Mouse (Mus musculus) midbrain, postnatal 0 days (tissue): ENCODE data around the gene Eda2r. TPM values are rescaled to one million over a fixed set of nuclear protein-coding genes. Genes with fewer than 3 reads are reported as not detected.

Source experiments
- ATAC-seq: fragments of 200-750 bp; cut with Nextera tagmentation; 2 replicates; pipeline ENCODE4 v1.8.0; 2017; ENCODE audit warnings: moderate number of reproducible peaks, mild to moderate bottlenecking, moderate TSS enrichment, moderate library complexity; ENCODE audit not compliant: low FRiP score
- DNase-seq: peaks from one replicate; pipeline ENCODE4 v3.0.0-alpha.2; 2015; ENCODE audit warnings: low spot score
- H3K27ac ChIP-seq: fragments of 300-500 bp; sonication (generic); 2 replicates; pipeline ENCODE4 v1.5.1; 2014; ENCODE audit warnings: low read depth, mild to moderate bottlenecking, low read length, mixed read lengths
- H3K27me3 ChIP-seq: fragments of 300-500 bp; sonication (generic); 2 replicates; pipeline ENCODE4 v1.6.1; 2014; ENCODE audit warnings: low read length, control low read depth, mixed read lengths; ENCODE audit not compliant: insufficient read depth
- H3K36me3 ChIP-seq: fragments of 300-500 bp; sonication (generic); 2 replicates; pipeline ENCODE4 v1.6.1; 2014; ENCODE audit warnings: low read length, control low read depth, mixed read lengths; ENCODE audit not compliant: insufficient read depth
- H3K4me1 ChIP-seq: fragments of 300-500 bp; sonication (generic); 2 replicates; pipeline ENCODE4 v1.6.1; 2014; ENCODE audit warnings: mild to moderate bottlenecking, control low read depth, antibody characterized with exemption, low read length, mixed read lengths; ENCODE audit not compliant: insufficient read depth
- H3K4me2 ChIP-seq: fragments of 300-500 bp; sonication (generic); 2 replicates; pipeline ENCODE4 v1.6.1; 2014; ENCODE audit warnings: low read depth, mild to moderate bottlenecking, low read length, mixed read lengths; ENCODE audit not compliant: poor library complexity, severe bottlenecking
- H3K4me3 ChIP-seq: fragments of 300-500 bp; sonication (generic); 2 replicates; pipeline ENCODE4 v1.5.1; 2014; ENCODE audit warnings: low read depth, mild to moderate bottlenecking, low read length, moderate library complexity
- H3K9ac ChIP-seq: fragments of 300-500 bp; sonication (generic); replicated peaks from 2 replicates; pipeline ENCODE4 v1.6.1; 2014; ENCODE audit warnings: mild to moderate bottlenecking, low read length, moderate library complexity, mixed read lengths; ENCODE audit not compliant: poor library complexity, severe bottlenecking
- H3K9me3 ChIP-seq: fragments of 300-500 bp; sonication (generic); 2 replicates; pipeline ENCODE4 v1.6.1; 2016; ENCODE audit warnings: low read length, control low read depth
- CTCF ChIP-seq: IDR thresholded peaks from 2 replicates; pipeline ENCODE4 v1.5.1; 2016; ENCODE audit warnings: antibody characterized with exemption, mild to moderate bottlenecking
- WGBS: fragments of 180-500 bp; shearing (Covaris S2); extraction: QIAGEN DNeasy Blood & Tissue Kit; methylation state at CpG from one replicate; pipeline ENCODE4 v1.1.7; 2014; 5-methylcytosine and 5-hydroxymethylcytosine counted together
- polyA plus RNA-seq: library from polyadenylated mRNA; unstranded; fragments of >200 nt; fragmentation: Nextera tagmentation; extraction: Ambion mirVana; gene quantifications from 2 replicates; pipeline ENCODE4 v1.2.1, GENCODE M21; 2015
- total RNA-seq: library from RNA; depleted of rRNA; stranded (reverse); fragments of >200 nt; gene quantifications from 2 replicates; pipeline ENCODE4 v1.2.3, GENCODE M21; 2014

The Eda2r gene
- total and polyA plus RNA-seq, 2 experiments from 2014 or later, result 0.52 to 0.99 TPM

DNA sequence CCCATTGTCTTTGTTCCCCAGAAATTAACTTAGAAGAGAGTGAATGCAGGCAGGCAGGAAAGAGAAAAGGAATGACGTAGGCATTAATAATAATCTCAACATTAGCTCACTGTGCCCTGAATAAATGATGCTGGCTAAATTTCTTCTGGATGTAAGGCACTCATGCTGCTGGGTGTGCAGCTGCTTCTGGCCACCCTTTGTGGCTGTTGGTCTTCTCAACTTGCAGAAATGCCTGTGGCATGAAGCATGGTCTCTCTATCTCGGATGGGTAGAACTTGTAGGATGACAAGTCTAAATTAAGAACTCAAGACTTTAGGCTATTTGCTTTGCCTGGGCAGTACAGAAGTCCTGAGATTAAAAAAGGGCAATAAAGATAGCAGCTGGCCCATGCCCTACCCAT lies 8.3 kb downstream of the Eda2r start:
- TF ChIP-seq CTCF, result no peak
- 74% methylated on average over 2 of the region's 2 CpGs for WGBS
- H3K4me1 ChIP-seq, result no peaks in the 10 kb centered on the region
- no peak for ATAC-seq
- H3K9me3 ChIP-seq, result no peaks in the 10 kb centered on the region
- no peaks in the 10 kb centered on the region for H3K36me3 ChIP-seq
- no peak overlapping the region for H3K4me2 ChIP-seq
- H3K4me3 ChIP-seq, result no peak overlapping the region
- H3K9ac ChIP-seq, result no peak overlapping the region
- no peak for DNase-seq
- no peak overlapping the region for H3K27ac ChIP-seq
- H3K27me3 ChIP-seq, result no peaks in the 10 kb centered on the region

DNA sequence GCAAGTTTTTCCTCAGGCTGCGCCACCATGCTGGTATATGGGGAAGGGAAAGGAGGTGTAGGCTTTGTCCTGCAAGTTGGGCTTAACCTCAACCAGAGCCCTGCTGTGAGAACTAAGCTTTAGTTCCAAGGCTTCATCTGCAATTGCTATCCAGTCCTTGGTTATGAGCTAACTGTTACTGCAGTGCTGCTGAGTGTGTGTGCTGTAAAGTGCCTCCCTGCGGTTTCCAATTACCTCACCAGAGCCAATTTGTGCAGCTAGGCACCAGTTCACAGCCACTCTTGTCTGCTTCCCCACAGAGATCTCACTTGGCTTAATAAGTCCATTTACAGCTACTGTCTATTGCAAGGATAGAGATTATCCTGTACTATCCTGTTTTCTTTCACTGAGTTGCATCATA lies 16.1 kb downstream of the Eda2r start:
- Histone ChIP-seq H3K27me3 (no peaks in the 10 kb centered on the region), H3K27ac (no peak overlapping the region), H3K9me3 (no peaks in the 10 kb centered on the region), H3K4me2 (no peak overlapping the region), H3K4me3 (no peak overlapping the region), H3K9ac (no peak overlapping the region), H3K36me3 (no peaks in the 10 kb centered on the region), H3K4me1 (no peaks in the 10 kb centered on the region)
- ATAC-seq (no peak), DNase-seq (peak; percentile 26)
- TF ChIP-seq CTCF, result no peak
- WGBS, result 37% methylated on average over 2 of the region's 2 CpGs

- Histone ChIP-seq H3K4me1 (no peaks in the 10 kb centered on the region), H3K9ac (no peak overlapping the region), H3K36me3 (no peaks in the 10 kb centered on the region), H3K4me2 (no peak overlapping the region), H3K27me3 (no peaks in the 10 kb centered on the region), H3K9me3 (no peaks in the 10 kb centered on the region), H3K27ac (no peak overlapping the region), H3K4me3 (no peak overlapping the region)
- no peak for ATAC-seq
- no peak for DNase-seq
- TF ChIP-seq CTCF, result no peak
Observed at GRCm38 (mm10) chrX:97327891-97328290, 49.1 kb downstream of the Eda2r start.
